Mouse (Mus musculus): ENCODE results near the gene Cd81.

The Cd81 gene

DNA sequence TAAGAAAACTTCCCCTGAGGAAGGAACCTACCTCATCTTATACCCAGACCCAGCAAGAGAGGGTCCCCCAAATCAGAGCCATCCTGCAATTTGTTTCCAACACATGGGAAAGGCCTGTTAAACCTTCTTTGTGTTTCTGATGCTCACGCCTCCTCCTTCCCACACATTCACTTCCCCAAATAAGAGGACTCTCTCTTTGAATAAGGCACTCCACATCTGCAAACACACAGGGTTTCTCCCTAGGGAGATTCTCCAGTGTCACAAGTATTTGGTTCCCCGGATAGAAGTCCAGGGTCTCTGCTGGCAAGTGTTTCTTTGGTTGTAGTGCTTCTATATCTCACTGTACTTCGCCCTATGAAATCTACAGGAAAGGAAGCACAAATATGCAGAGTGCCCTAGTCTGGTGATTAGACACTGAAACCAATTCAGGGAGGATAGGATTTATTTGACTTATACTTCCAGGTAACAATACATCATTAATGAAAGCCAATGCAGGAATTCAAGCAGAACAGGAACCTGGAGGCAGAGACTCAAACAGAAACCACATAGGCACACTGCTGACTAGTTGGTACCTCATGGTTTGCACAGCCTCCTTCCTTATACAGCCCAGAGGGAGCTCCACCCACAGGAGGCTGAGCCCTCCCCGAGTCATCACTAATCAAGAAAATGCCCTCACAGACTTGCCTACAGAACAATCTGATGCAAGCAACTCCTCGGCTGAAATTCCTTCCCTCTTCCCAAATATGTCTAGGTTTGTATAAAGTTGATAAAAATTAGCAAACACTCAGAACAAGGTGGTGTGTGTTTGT, 31.0 kb upstream of the Cd81 start:
- DNase-seq, result no peak

GRCm38 (mm10) chr7:143023499-143023898, 29.0 kb upstream of the Cd81 start:
- DNase-seq, result no peak

DNA sequence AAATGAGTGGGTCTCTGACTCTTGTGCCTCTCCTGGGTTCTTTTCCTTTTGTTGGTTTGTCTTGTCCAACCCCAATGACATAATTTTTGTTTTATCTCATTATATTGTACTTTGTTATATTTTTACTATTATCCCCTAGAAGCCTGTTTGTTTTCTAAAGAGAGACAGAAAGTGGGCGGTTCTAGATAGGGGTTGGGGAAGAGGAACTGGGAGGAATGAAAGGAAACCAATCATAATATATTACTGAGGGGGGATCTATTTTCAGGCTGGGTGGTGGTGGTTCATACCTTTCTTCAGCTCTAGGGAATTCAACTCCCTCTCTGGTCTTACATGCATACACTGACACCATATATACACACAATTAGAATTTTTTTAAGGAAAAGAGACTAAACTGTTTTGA, 28.2 kb upstream of the Cd81 start:
- no peak for DNase-seq

- no peak for DNase-seq
Measured at GRCm38 (mm10) chr7:143025496-143025895, 27.0 kb upstream of the Cd81 start.

DNA sequence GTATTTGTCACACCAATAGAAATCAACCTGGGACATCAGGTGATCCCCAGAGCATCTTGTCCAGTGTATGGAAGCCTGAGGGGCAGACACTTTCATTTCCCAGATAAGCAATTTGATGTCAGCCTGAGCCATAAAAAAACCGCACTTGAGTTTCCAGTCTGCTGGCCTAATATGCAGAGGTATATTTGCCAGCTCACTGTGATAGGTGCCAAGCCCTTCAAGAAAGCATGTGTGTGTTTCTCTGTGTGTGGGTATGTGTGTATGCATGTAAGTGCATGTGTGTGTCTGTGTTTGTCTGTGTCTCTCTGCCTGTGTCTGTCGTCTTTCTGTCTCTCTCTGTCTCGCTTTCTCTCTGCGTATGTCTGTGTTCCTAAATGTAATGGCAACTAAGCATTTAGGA, 25.3 kb upstream of the Cd81 start:
- no peak for DNase-seq

GRCm38 (mm10) chr7:143031816-143032215, 20.7 kb upstream of the Cd81 start:
- no peak for DNase-seq

- peak; percentile 42 to 47 for DNase-seq
Measured at GRCm38 (mm10) chr7:143033581-143033980, 19.0 kb upstream of the Cd81 start.

GRCm38 (mm10) chr7:143034112-143034511, 18.4 kb upstream of the Cd81 start:
- no peak for DNase-seq

- no peak for DNase-seq
Measured at GRCm38 (mm10) chr7:143034519-143035450, 17.8 kb upstream of the Cd81 start.

DNA sequence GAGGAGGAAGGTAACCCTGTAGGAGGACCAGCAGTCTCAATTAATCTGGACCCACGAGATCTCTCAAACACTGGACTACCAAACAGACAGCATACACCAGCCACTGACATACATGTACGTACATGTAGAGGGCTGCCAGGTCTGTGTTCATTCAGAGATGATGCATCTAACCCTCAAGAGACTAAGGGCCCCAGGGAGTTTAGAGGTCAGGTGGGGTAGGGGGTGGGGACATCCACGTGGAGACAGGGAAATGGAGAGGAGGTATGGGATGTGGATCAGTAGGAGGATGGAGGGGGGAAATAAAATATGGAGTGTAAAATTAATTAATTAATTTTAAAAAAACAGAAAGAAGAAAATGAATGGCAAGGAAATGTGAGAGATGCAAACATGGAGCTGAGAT, 15.8 kb upstream of the Cd81 start:
- DNase-seq, result no peak

- DNase-seq, result no peak
Measured at GRCm38 (mm10) chr7:143037306-143037705, 15.2 kb upstream of the Cd81 start.

DNA sequence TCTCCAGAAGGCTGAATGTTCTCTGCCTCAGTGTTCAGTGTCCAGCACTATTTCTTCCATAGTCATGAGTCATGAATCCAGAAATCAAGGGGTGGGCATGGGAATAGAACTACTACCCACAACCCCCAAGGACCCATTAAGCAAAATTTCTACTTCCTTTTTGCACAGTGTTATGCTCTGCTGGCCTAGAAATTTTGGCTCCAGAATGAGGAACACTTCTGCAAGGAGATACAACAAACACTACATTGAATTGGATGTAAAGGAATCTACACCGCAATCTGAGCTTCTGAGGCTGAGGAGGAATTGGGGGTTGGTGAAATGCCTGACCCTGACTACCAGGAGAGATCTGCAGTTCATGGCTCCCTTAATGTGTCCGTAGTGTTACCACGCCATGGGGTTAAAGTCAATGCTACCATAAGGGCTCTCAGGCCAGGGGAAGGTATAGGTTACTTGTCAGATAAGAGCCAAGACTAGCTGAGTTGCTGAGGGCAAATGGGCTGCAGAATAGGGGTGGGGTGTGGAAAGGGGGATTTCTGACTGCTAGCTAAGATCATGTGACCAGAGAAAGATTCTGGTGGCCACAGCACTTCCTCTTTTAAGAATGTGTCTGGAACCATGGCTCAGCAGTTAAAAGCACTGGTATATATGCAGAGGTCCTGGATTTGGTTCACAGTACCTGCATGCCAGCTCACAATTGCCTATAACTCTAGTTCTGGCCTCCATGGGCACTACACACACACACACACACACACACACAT, 14.2 kb upstream of the Cd81 start:
- no peak for DNase-seq

- no peak for DNase-seq
Measured at GRCm38 (mm10) chr7:143040561-143040960, 12.0 kb upstream of the Cd81 start.

- no peak for DNase-seq
Measured at GRCm38 (mm10) chr7:143041138-143041822, 11.3 kb upstream of the Cd81 start.

DNA sequence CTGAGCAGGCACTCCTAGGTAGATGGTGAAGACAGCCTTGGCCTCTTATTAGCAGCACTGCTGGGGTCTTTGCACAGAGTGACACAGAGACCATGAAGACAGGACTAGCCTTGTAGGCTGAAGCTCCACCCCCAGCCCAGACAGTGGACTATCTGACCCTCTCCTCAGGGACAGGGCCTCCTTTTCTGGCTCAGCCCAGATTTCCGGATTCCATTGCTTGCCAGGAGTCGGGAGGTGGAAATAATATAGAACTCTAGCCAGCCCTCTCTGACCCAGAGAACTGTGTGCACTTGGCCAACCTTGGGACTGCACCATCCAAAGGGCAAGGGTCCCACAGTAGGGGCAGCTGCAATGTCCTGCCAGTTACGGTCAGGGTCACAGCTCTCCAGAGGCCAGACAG, 10.4 kb upstream of the Cd81 start:
- no peak for DNase-seq

GRCm38 (mm10) chr7:143042897-143043300, 9.6 kb upstream of the Cd81 start:
- DNase-seq, result no peak

GRCm38 (mm10) chr7:143044049-143044825, 8.3 kb upstream of the Cd81 start:
- DNase-seq, result no peak

GRCm38 (mm10) chr7:143044826-143045206, 7.7 kb upstream of the Cd81 start:
- no peak for DNase-seq

DNA sequence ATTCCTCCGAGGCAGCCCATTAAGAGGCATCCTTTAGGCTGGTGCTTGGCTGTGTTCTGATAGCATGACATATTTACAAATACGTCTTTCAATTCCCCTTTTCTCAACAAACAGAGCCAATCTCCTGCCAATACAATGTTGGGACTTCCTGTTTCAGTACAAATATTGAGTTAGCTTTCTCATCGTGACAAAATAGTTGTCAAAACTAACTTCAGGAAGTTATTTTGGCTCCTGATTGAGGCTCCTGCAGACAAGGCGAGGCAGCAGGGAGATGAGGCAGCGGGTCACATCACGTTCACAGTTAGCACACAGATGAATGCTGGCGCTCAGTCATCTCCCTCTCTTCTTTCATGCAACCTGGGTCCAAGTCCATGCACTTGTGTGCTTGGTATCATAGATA, 6.2 kb upstream of the Cd81 start:
- DNase-seq, result no peak

GRCm38 (mm10) chr7:143049331-143049730, 3.2 kb upstream of the Cd81 start:
- DNase-seq, result no peak
